Mouse (Mus musculus) lung, adult 2 months (tissue): ENCODE results near the gene Fam229a.
"Not testable (repeated sequence)": the region's sequence is repeated elsewhere in the genome, so short reads cannot be mapped to it uniquely, and the experiment has no call there.

Experiments
- CTCF ChIP-seq: fragments of 200-500 bp; IDR thresholded peaks from 2 replicates; pipeline ENCODE4 v1.5.1; 2011; ENCODE audit warnings: mild to moderate bottlenecking, low read length, control low read depth; ENCODE audit not compliant: insufficient read depth
- POLR2A ChIP-seq: fragments of 200-500 bp; IDR thresholded peaks from 2 replicates; pipeline ENCODE4 v1.6.1; 2011; ENCODE audit warnings: low read depth, mild to moderate bottlenecking, control low read depth, low read length, borderline replicate concordance; ENCODE audit errors: extremely low read depth

GRCm38 (mm10) chr4:129457311-129457710 is 33.7 kb upstream of the Fam229a start:
- TF ChIP-seq CTCF, POLR2A: not testable (repeated sequence)
